Mouse (Mus musculus) kidney, postnatal 0 days (tissue): ENCODE measurements at regions not wholly inside any gene's neighbourhood (a gene's known extent, or its start where the extent isn't known, plus 50 kb on each side); places are given as distances from the start of the nearest gene placed in this dataset.

Experiments
- ATAC-seq: fragments of 200-750 bp; cut with Nextera tagmentation; replicated peaks from 2 replicates; pipeline ENCODE4 v1.8.0; 2017; ENCODE audit warnings: low read depth, moderate number of reproducible peaks, moderate TSS enrichment, moderate library complexity; ENCODE audit not compliant: low FRiP score
- DNase-seq: peaks from one replicate; pipeline ENCODE4 v3.0.0-alpha.2; 2016; ENCODE audit warnings: low spot score
- H3K27ac ChIP-seq: fragments of 300-500 bp; sonication (generic); 2 replicates; pipeline ENCODE4 v1.5.1; 2014; ENCODE audit warnings: mild to moderate bottlenecking
- H3K27me3 ChIP-seq: fragments of 300-500 bp; sonication (generic); 2 replicates; pipeline ENCODE4 v1.6.1; 2014; ENCODE audit warnings: low read length, mixed read lengths; ENCODE audit not compliant: insufficient read depth
- H3K36me3 ChIP-seq: fragments of 300-500 bp; sonication (generic); 2 replicates; pipeline ENCODE4 v1.6.1; 2014; ENCODE audit warnings: low read length, mixed read lengths; ENCODE audit not compliant: insufficient read depth
- H3K4me1 ChIP-seq: fragments of 300-500 bp; sonication (generic); replicated peaks from 2 replicates; pipeline ENCODE4 v1.6.1; 2014; ENCODE audit warnings: antibody characterized with exemption, low read length, mixed read lengths; ENCODE audit not compliant: insufficient read depth
- H3K4me2 ChIP-seq: fragments of 300-500 bp; sonication (generic); 2 replicates; pipeline ENCODE4 v1.6.1; 2014; ENCODE audit warnings: mild to moderate bottlenecking, low read length, moderate library complexity, mixed read lengths
- H3K4me3 ChIP-seq: fragments of 300-500 bp; sonication (generic); replicated peaks from 2 replicates; pipeline ENCODE4 v1.5.1; 2014; ENCODE audit warnings: low read depth, low read length
- H3K9ac ChIP-seq: fragments of 300-500 bp; sonication (generic); 2 replicates; pipeline ENCODE4 v1.6.1; 2014; ENCODE audit warnings: low read depth, low read length
- H3K9me3 ChIP-seq: fragments of 300-500 bp; sonication (generic); replicated peaks from 2 replicates; pipeline ENCODE4 v1.6.1; 2016; ENCODE audit warnings: low read length, inconsistent platforms, mixed read lengths
- CTCF ChIP-seq: IDR thresholded peaks from 2 replicates; pipeline ENCODE4 v1.5.1; 2016; ENCODE audit warnings: antibody characterized with exemption, low read depth, mild to moderate bottlenecking, moderate library complexity
- WGBS: fragments of 180-500 bp; shearing (Covaris S2); extraction: QIAGEN DNeasy Blood & Tissue Kit; methylation state at CpG from one replicate; pipeline ENCODE4 v1.1.7; 2014; 5-methylcytosine and 5-hydroxymethylcytosine counted together

- ATAC-seq (no peak), DNase-seq (no peak)
- Histone ChIP-seq H3K4me3 (no peak overlapping the region), H3K9ac (no peak overlapping the region), H3K36me3 (no peaks in the 10 kb centered on the region), H3K9me3 (no peaks in the 10 kb centered on the region), H3K4me2 (no peak overlapping the region), H3K27ac (no peak overlapping the region), H3K4me1 (peaks cover 2% of the 10 kb centered on the region; the same call in 1 of the 2 replicates), H3K27me3 (no peaks in the 10 kb centered on the region)
- no peak for TF ChIP-seq CTCF
- 85% methylated on average over 6 of the region's 6 CpGs for WGBS
Observed at GRCm38 (mm10) chr4:105427581-105427980, 270.4 kb downstream of the Plpp3 start.

GRCm38 (mm10) chr4:105429381-105430100 is 272.4 kb downstream of the Plpp3 start:
- H3K36me3 ChIP-seq, result no peaks in the 10 kb centered on the region
- H3K27ac ChIP-seq, result no peak overlapping the region
- no peak for TF ChIP-seq CTCF

GRCm38 (mm10) chr4:105432461-105432860 is 275.3 kb downstream of the Plpp3 start:
- DNase-seq, result no peak
- H3K4me1 ChIP-seq, result no peaks in the 10 kb centered on the region
- H3K4me2 ChIP-seq, result no peak overlapping the region
- no peak overlapping the region for H3K4me3 ChIP-seq
- H3K36me3 ChIP-seq, result no peaks in the 10 kb centered on the region
- no peak for TF ChIP-seq CTCF
- H3K27me3 ChIP-seq, result no peaks in the 10 kb centered on the region
- no peak overlapping the region for H3K27ac ChIP-seq
- no peak for ATAC-seq
- H3K9me3 ChIP-seq, result no peaks in the 10 kb centered on the region
- WGBS, result 92% methylated on average over 4 of the region's 4 CpGs
- H3K9ac ChIP-seq, result no peak overlapping the region

More at GRCm38 (mm10) chr4:105429381-105430100, 272.4 kb downstream of the Plpp3 start:
- no peaks in the 10 kb centered on the region; the same call in 1 of the 2 replicates for H3K4me1 ChIP-seq
- no peak overlapping the region for H3K9ac ChIP-seq
- H3K4me2 ChIP-seq, result no peak overlapping the region
- ATAC-seq, result no peak
- DNase-seq, result no peak
- H3K27me3 ChIP-seq, result no peaks in the 10 kb centered on the region
- H3K4me3 ChIP-seq, result no peak overlapping the region
- 76% methylated on average over 6 of the region's 6 CpGs for WGBS
- H3K9me3 ChIP-seq, result no peaks in the 10 kb centered on the region

GRCm38 (mm10) chr4:105437141-105437540 is 280.0 kb downstream of the Plpp3 start:
- TF ChIP-seq CTCF, result no peak
- DNase-seq (no peak), ATAC-seq (no peak)
- Histone ChIP-seq H3K9me3 (no peaks in the 10 kb centered on the region), H3K9ac (no peak overlapping the region), H3K4me2 (no peak overlapping the region), H3K4me1 (no peaks in the 10 kb centered on the region), H3K36me3 (no peaks in the 10 kb centered on the region), H3K4me3 (no peak overlapping the region), H3K27ac (no peak overlapping the region), H3K27me3 (no peaks in the 10 kb centered on the region)
- whole genome bisulfite sequencing, result 76% methylated on average over 5 of the region's 5 CpGs

GRCm38 (mm10) chr4:105449046-105449860 is 292.1 kb downstream of the Plpp3 start:
- no peak for ATAC-seq
- DNase-seq, result no peak
- TF ChIP-seq CTCF, result no peak

GRCm38 (mm10) chr4:105450881-105451280 is 293.7 kb downstream of the Plpp3 start:
- H3K4me3 ChIP-seq, result no peak overlapping the region
- no peak overlapping the region for H3K4me2 ChIP-seq
- TF ChIP-seq CTCF, result no peak
- no peaks in the 10 kb centered on the region for H3K36me3 ChIP-seq
- H3K9me3 ChIP-seq, result no peaks in the 10 kb centered on the region
- ATAC-seq (no peak), DNase-seq (no peak)
- no peak overlapping the region for H3K27ac ChIP-seq
- H3K27me3 ChIP-seq, result no peaks in the 10 kb centered on the region
- H3K4me1 ChIP-seq, result no peaks in the 10 kb centered on the region
- H3K9ac ChIP-seq, result no peak overlapping the region
- 94% methylated on average over 4 of the region's 4 CpGs for WGBS

More at GRCm38 (mm10) chr4:105449046-105449860, 292.1 kb downstream of the Plpp3 start:
- no peaks in the 10 kb centered on the region for H3K9me3 ChIP-seq
- no peaks in the 10 kb centered on the region for H3K27me3 ChIP-seq
- 54% methylated on average over 11 of the region's 11 CpGs for WGBS
- H3K36me3 ChIP-seq, result no peaks in the 10 kb centered on the region
- no peak overlapping the region for H3K27ac ChIP-seq
- H3K4me1 ChIP-seq, result no peaks in the 10 kb centered on the region
- H3K4me2 ChIP-seq, result no peak overlapping the region
- H3K9ac ChIP-seq, result no peak overlapping the region
- H3K4me3 ChIP-seq, result no peak overlapping the region
